Mouse (Mus musculus): ENCODE data around the gene Galp. TPM values are rescaled to one million over a fixed set of nuclear protein-coding genes. Genes with fewer than 3 reads are reported as not detected.

The Galp gene
- total and polyA plus RNA-seq, 2 experiments from 2014 or later = not detected

DNA sequence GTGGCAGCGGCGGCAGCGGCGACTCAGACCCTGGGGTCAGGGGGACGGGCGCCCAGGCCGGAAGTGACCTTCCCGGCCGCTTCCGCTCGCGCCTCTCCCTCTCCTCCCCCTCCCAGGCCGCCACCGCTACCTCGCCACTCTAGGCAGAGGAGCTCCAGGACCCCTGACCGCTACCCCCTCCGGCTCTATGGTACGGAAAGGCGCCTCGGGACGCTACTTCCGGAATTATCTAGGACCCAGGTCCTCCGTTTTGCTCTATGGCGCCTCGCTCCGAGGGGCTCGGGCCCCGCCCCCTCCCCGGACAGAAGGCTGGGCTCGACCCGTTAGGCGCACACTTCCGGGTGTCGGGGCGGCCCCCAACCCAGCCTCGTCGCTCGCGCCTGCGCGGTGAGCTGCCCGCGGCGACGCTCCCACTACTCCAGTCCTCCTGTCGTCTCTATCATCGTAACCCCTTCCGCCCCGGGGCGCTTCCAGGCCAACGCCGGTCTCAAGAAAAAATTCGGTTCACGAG, 40.9 kb upstream of the Galp start, which contains the start of gene Zfp787:
Gene Zfp787 (minus strand): TSS at position 97 of the 511 bp plus-strand sequence.
- peaks cover 15% of the 10 kb centered on the region for H3K4me1 ChIP-seq (ENCODE audit: insufficient read depth, low read length)
- H3K4me3 ChIP-seq (ENCODE audit: low read length) = peak within 1 kb of the TSS; percentile 87
- WGBS = under 1% methylated on average over 50 of the region's 54 CpGs
- ATAC-seq = peak; percentile 98
- no peak for TF ChIP-seq CTCF (IDR thresholded peaks at IDR 0.05; ENCODE audit: low read depth)
- H3K9ac ChIP-seq (replicated peaks; ENCODE audit: low read length) = peak within 1 kb of the TSS; percentile 83
- peak within 1 kb of the TSS; percentile 82 for H3K4me2 ChIP-seq (ENCODE audit: low read depth, low read length)
- DNase-seq (ENCODE audit: low spot score) = peak; percentile 99
- H3K27ac ChIP-seq = peak within 1 kb of the TSS; percentile 94
- H3K9me3 ChIP-seq (ENCODE audit: low read length) = no peaks in the 10 kb centered on the region
- no peaks in the 10 kb centered on the region for H3K36me3 ChIP-seq (ENCODE audit: insufficient read depth, low read length)
- no peaks in the 10 kb centered on the region for H3K27me3 ChIP-seq (ENCODE audit: insufficient read depth, low read length)

- Histone ChIP-seq H3K27me3 (ENCODE audit: insufficient read depth, low read length) (no peaks in the 10 kb centered on the region), H3K27ac (peak overlapping the region; percentile 22; the same call in 1 of the 2 replicates), H3K4me2 (ENCODE audit: low read depth, low read length) (peak overlapping the region; percentile 51), H3K4me1 (ENCODE audit: insufficient read depth, low read length) (peaks cover 12% of the 10 kb centered on the region), H3K36me3 (ENCODE audit: insufficient read depth, low read length) (no peaks in the 10 kb centered on the region), H3K9ac (replicated peaks; ENCODE audit: low read length) (peak overlapping the region; percentile 83; the same call in 1 of the 2 replicates), H3K9me3 (ENCODE audit: low read length) (no peaks in the 10 kb centered on the region), H3K4me3 (ENCODE audit: low read length) (peak overlapping the region; percentile 87; the same call in 1 of the 2 replicates)
- TF ChIP-seq CTCF (IDR thresholded peaks at IDR 0.05; ENCODE audit: low read depth) = no peak
- ATAC-seq = no peak
- WGBS = 68% methylated on average over 9 of the region's 9 CpGs
- DNase-seq (ENCODE audit: low spot score) = no peak
These were observed 39.9 kb upstream of the Galp start for GRCm38 (mm10) chr7:6156901-6157472.

- 97% methylated on average over 1 of the region's 1 CpGs for WGBS
- no peaks in the 10 kb centered on the region for H3K27me3 ChIP-seq (ENCODE audit: insufficient read depth, low read length)
These were observed 39.4 kb upstream of the Galp start for GRCm38 (mm10) chr7:6157479-6157878.

DNA sequence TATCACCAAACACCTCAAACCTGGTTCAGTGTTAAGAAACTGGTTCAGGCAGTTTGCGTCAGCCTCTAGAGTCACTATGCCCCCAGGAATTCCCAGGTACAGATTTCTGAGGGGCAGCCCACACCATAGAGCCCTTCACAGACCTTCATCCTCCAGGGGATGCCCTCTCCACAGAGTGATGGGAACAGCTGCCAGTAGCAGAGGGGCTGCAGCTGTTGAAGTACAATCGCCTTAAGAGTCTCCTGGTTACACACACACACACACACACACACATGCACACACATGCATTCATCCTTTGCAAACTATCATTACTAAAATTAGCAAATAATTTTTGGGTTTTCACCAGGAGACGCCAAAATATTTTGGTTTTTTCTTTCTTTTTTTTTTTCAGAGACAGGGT, 37.3 kb upstream of the Galp start:
- Histone ChIP-seq H3K27me3 (ENCODE audit: insufficient read depth, low read length) (no peaks in the 10 kb centered on the region), H3K36me3 (ENCODE audit: insufficient read depth, low read length) (no peaks in the 10 kb centered on the region), H3K4me2 (ENCODE audit: low read depth, low read length) (no peak overlapping the region), H3K9me3 (ENCODE audit: low read length) (no peaks in the 10 kb centered on the region), H3K4me3 (ENCODE audit: low read length) (no peak overlapping the region), H3K27ac (no peak overlapping the region), H3K4me1 (ENCODE audit: insufficient read depth, low read length) (peaks cover 2% of the 10 kb centered on the region), H3K9ac (replicated peaks; ENCODE audit: low read length) (no peak overlapping the region)
- no peak for TF ChIP-seq CTCF (IDR thresholded peaks at IDR 0.05; ENCODE audit: low read depth)
- WGBS = 85% methylated on average over 3 of the region's 3 CpGs
- ATAC-seq (no peak), DNase-seq (ENCODE audit: low spot score) (no peak)

More at GRCm38 (mm10) chr7:6157479-6157878, 39.4 kb upstream of the Galp start:
- no peak for TF ChIP-seq CTCF (IDR thresholded peaks at IDR 0.05; ENCODE audit: low read depth)
- Histone ChIP-seq H3K9ac (replicated peaks; ENCODE audit: low read length) (no peak overlapping the region), H3K27ac (no peak overlapping the region), H3K4me3 (ENCODE audit: low read length) (no peak overlapping the region), H3K9me3 (ENCODE audit: low read length) (no peaks in the 10 kb centered on the region), H3K4me2 (ENCODE audit: low read depth, low read length) (no peak overlapping the region), H3K4me1 (ENCODE audit: insufficient read depth, low read length) (peaks cover 11% of the 10 kb centered on the region), H3K36me3 (ENCODE audit: insufficient read depth, low read length) (no peaks in the 10 kb centered on the region)
- ATAC-seq (no peak), DNase-seq (ENCODE audit: low spot score) (no peak)

DNA sequence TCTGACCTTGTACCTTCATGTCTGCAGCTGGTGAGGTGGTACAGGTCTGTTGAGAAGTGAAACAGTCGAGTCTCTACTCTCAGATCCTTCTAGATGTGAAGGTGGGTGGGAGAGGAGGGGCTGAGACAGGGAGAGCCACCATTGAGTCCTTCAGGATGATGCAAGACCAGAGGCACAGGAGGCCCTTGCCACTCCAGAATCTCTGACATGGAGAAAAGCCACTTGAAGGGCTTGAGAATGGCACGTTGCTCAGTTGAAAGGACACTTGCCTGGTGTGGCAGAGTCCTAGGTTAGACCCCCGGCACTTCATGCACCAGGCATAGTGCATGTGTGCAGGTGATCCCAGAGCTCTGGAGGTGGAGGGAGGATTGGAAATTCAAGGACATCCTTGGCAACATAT, 35.3 kb upstream of the Galp start:
- Histone ChIP-seq H3K27ac (no peak overlapping the region), H3K9ac (replicated peaks; ENCODE audit: low read length) (no peak overlapping the region), H3K36me3 (ENCODE audit: insufficient read depth, low read length) (no peaks in the 10 kb centered on the region), H3K4me3 (ENCODE audit: low read length) (no peak overlapping the region), H3K27me3 (ENCODE audit: insufficient read depth, low read length) (no peaks in the 10 kb centered on the region), H3K4me1 (ENCODE audit: insufficient read depth, low read length) (no peaks in the 10 kb centered on the region), H3K4me2 (ENCODE audit: low read depth, low read length) (no peak overlapping the region), H3K9me3 (ENCODE audit: low read length) (no peaks in the 10 kb centered on the region)
- TF ChIP-seq CTCF (IDR thresholded peaks at IDR 0.05; ENCODE audit: low read depth) = no peak
- ATAC-seq = no peak
- DNase-seq (ENCODE audit: low spot score) = no peak
- 62% methylated on average over 3 of the region's 3 CpGs for WGBS

DNA sequence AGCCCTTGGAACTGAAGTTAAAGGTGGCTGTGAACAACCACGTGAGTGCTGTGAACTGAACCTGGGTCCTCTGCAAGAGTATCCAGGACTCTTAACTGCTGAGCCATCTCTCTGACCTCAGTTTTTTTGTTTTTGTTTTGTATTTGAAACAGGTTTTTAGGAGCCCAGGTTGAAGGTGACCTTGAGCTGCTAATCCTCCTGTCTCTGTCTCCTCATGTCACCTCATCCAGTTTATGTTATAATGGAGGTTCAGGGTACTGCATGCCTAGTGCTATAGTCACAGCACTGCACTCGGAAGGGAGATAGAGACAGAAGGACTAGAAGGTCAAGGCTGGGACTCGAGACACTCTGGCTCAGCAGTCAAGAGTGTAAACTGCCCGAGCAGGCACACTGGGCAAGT, 34.7 kb upstream of the Galp start:
- H3K4me2 ChIP-seq (ENCODE audit: low read depth, low read length) = no peak overlapping the region
- H3K4me3 ChIP-seq (ENCODE audit: low read length) = no peak overlapping the region
- no peaks in the 10 kb centered on the region for H3K4me1 ChIP-seq (ENCODE audit: insufficient read depth, low read length)
- no peak for TF ChIP-seq CTCF (IDR thresholded peaks at IDR 0.05; ENCODE audit: low read depth)
- no peak overlapping the region for H3K9ac ChIP-seq (replicated peaks; ENCODE audit: low read length)
- H3K27me3 ChIP-seq (ENCODE audit: insufficient read depth, low read length) = no peaks in the 10 kb centered on the region
- H3K36me3 ChIP-seq (ENCODE audit: insufficient read depth, low read length) = no peaks in the 10 kb centered on the region
- ATAC-seq = no peak
- no peak for DNase-seq (ENCODE audit: low spot score)
- 74% methylated on average over 4 of the region's 4 CpGs for WGBS
- no peak overlapping the region for H3K27ac ChIP-seq
- H3K9me3 ChIP-seq (ENCODE audit: low read length) = no peaks in the 10 kb centered on the region

- no peak overlapping the region for H3K4me2 ChIP-seq (ENCODE audit: low read depth, low read length)
- 81% methylated on average over 5 of the region's 5 CpGs for WGBS
These were observed 32.2 kb upstream of the Galp start for GRCm38 (mm10) chr7:6164671-6165070.

More at GRCm38 (mm10) chr7:6164671-6165070, 32.2 kb upstream of the Galp start:
- TF ChIP-seq CTCF (IDR thresholded peaks at IDR 0.05; ENCODE audit: low read depth) = no peak
- no peak overlapping the region for H3K27ac ChIP-seq
- no peaks in the 10 kb centered on the region for H3K27me3 ChIP-seq (ENCODE audit: insufficient read depth, low read length)
- H3K9ac ChIP-seq (replicated peaks; ENCODE audit: low read length) = no peak overlapping the region
- H3K4me1 ChIP-seq (ENCODE audit: insufficient read depth, low read length) = no peaks in the 10 kb centered on the region
- no peaks in the 10 kb centered on the region for H3K36me3 ChIP-seq (ENCODE audit: insufficient read depth, low read length)
- no peak for DNase-seq (ENCODE audit: low spot score)
- no peaks in the 10 kb centered on the region for H3K9me3 ChIP-seq (ENCODE audit: low read length)
- no peak for ATAC-seq
- H3K4me3 ChIP-seq (ENCODE audit: low read length) = no peak overlapping the region
